Mouse (Mus musculus) limb, embryonic 14.5 days (tissue): ENCODE results near the gene Lpp. TPM values are rescaled to one million over a fixed set of nuclear protein-coding genes. Genes with fewer than 3 reads are reported as not detected.

ENCODE experiments used
- ATAC-seq: fragments of 200-750 bp; cut with Nextera tagmentation; 2 replicates; pipeline ENCODE4 v1.8.0; 2017; ENCODE audit warnings: low read depth, moderate number of reproducible peaks, moderate TSS enrichment; ENCODE audit not compliant: low FRiP score
- DNase-seq: peaks from one replicate; pipeline ENCODE4 v3.0.0-alpha.2; 2015; ENCODE audit warnings: low spot score
- H3K27ac ChIP-seq: fragments of 300-500 bp; sonication (generic); replicated peaks from 2 replicates; pipeline ENCODE4 v1.5.1; 2014; ENCODE audit warnings: low read depth, mild to moderate bottlenecking, low read length, moderate library complexity, mixed read lengths
- H3K27me3 ChIP-seq: fragments of 300-500 bp; sonication (generic); 2 replicates; pipeline ENCODE4 v1.6.1; 2014; ENCODE audit warnings: low read length, mixed read lengths; ENCODE audit not compliant: control insufficient read depth, insufficient read depth
- H3K36me3 ChIP-seq: fragments of 300-500 bp; sonication (generic); 2 replicates; pipeline ENCODE4 v1.6.1; 2014; ENCODE audit warnings: mild to moderate bottlenecking, low read length, moderate library complexity, mixed read lengths; ENCODE audit not compliant: control insufficient read depth, insufficient read depth
- H3K4me1 ChIP-seq: fragments of 300-500 bp; sonication (generic); 2 replicates; pipeline ENCODE4 v1.6.1; 2014; ENCODE audit warnings: antibody characterized with exemption, low read length, mixed read lengths; ENCODE audit not compliant: control insufficient read depth, insufficient read depth
- H3K4me2 ChIP-seq: fragments of 300-500 bp; sonication (generic); replicated peaks from 2 replicates; pipeline ENCODE4 v1.6.1; 2014; ENCODE audit warnings: low read depth, mild to moderate bottlenecking, low read length, moderate library complexity; ENCODE audit not compliant: severe bottlenecking
- H3K4me3 ChIP-seq: fragments of 300-500 bp; sonication (generic); replicated peaks from 2 replicates; pipeline ENCODE4 v1.5.1; 2014; ENCODE audit warnings: low read length
- H3K9ac ChIP-seq: fragments of 300-500 bp; sonication (generic); 2 replicates; pipeline ENCODE4 v1.6.1; 2014; ENCODE audit warnings: mild to moderate bottlenecking, low read depth, low read length, moderate library complexity; ENCODE audit not compliant: severe bottlenecking
- H3K9me3 ChIP-seq: fragments of 300-500 bp; sonication (generic); 2 replicates; pipeline ENCODE4 v1.6.1; 2016; ENCODE audit warnings: low read length; ENCODE audit not compliant: control insufficient read depth
- POLR2A ChIP-seq: fragments of 200-500 bp; IDR thresholded peaks from 2 replicates; pipeline ENCODE4 v1.8.0; 2012; ENCODE audit warnings: inconsistent platforms, mild to moderate bottlenecking, moderate library complexity, borderline replicate concordance; ENCODE audit not compliant: insufficient read depth, insufficient read length; ENCODE audit errors: extremely low read depth
- WGBS: fragments of 180-500 bp; shearing (Covaris S2); extraction: QIAGEN DNeasy Blood & Tissue Kit; methylation state at CpG from one replicate; pipeline ENCODE4 v1.1.7; 2014; 5-methylcytosine and 5-hydroxymethylcytosine counted together
- polyA plus RNA-seq, 2 experiments: library from polyadenylated mRNA; depleted of rRNA in 1 of 2; stranded (reverse) in 1 of 2; unstranded in 1 of 2; fragments of >200 nt; fragmentation: Nextera tagmentation in 1 of 2; extraction: Ambion mirVana in 1 of 2; gene quantifications; 2 replicates each; pipeline versions ENCODE4 v1.2.1 to v1.2.3; 2012 to 2014

The Lpp gene
- polyA plus RNA-seq, 2 experiments, result 15.1 to 46.7 TPM

DNA sequence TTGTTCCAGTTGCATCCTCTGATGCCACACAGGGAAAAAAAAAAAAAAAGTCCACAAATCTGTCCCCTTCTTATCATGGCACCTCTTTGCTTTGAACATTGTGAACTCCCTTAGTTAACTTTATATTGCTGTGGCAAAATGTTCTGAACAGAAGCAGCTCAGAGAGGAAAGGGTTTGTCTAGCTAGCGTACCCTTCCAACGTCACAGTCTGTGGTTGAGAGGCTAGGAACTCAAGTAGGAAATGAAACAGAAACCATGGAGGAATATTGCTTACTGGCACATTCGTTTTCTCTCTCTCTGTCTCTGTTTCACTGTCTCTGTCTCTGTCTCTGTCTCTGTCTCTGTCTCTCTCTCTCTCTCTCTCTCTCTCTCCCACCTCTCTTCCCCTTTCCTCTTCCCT is 631.3 kb downstream of the Lpp start:
- Histone ChIP-seq H3K9ac (no peak overlapping the region), H3K36me3 (no peaks in the 10 kb centered on the region), H3K4me2 (no peak overlapping the region), H3K9me3 (no peaks in the 10 kb centered on the region), H3K27me3 (no peaks in the 10 kb centered on the region), H3K4me1 (0 out of 2 replicates have a peak, but pooled peaks cover 3% of the 10 kb centered on the region), H3K27ac (no peak overlapping the region), H3K4me3 (no peak overlapping the region)
- ATAC-seq, result no peak
- 86% methylated on average over 3 of the region's 3 CpGs for WGBS
- DNase-seq, result no peak
- TF ChIP-seq POLR2A, result no peak

DNA sequence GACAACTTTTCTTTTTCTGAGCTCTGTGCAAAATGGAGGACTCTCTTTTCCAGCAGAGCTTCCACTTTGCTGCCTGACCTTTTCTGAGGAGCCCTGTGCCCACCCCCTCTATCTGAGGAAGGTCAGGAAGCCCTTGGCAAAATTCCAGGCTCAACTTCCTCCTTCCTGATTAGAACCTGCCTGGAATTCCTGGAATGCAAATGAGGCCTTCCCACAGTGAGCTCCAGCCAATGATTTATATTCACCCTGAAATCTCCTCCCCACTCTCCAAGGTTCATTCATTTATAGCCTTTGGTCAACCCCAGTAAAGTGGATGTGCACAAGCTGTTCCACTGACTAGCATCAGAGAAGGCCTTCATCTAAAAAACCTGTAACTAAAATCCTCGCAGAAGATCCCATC is 632.9 kb downstream of the Lpp start:
- Histone ChIP-seq H3K27me3 (no peaks in the 10 kb centered on the region), H3K4me3 (no peak overlapping the region), H3K27ac (no peak overlapping the region), H3K4me2 (no peak overlapping the region), H3K4me1 (0 out of 2 replicates have a peak, but pooled peaks cover 3% of the 10 kb centered on the region), H3K9ac (no peak overlapping the region), H3K36me3 (no peaks in the 10 kb centered on the region), H3K9me3 (no peaks in the 10 kb centered on the region)
- TF ChIP-seq POLR2A, result no peak
- no peak for DNase-seq
- 77% methylated on average over 1 of the region's 1 CpGs for WGBS
- ATAC-seq, result no peak

DNA sequence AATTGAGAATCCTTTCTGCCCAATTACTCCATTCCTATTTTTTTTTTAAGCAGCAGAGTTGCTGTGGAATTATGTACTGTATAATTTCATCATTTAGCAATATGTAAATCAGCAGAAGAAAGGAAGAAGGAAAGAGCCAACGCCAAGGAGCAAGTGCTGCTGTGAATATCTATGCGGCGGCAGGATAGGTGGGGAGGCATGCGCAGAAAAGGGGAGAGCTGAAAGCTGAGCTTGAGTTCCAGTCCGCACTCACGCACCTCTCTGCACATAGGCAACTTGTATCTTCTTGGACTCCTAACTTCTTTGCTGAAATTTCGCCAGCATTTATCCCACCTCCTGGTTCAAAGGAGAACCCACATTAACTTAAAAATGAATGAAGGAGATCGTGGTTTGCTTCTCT is 636.2 kb downstream of the Lpp start:
- TF ChIP-seq POLR2A, result no peak
- 0 out of 2 replicates have a peak, but pooled peaks cover 3% of the 10 kb centered on the region for H3K4me1 ChIP-seq
- no peaks in the 10 kb centered on the region for H3K36me3 ChIP-seq
- no peak overlapping the region for H3K4me2 ChIP-seq
- no peak overlapping the region for H3K9ac ChIP-seq
- H3K27me3 ChIP-seq, result no peaks in the 10 kb centered on the region
- DNase-seq (no peak), ATAC-seq (no peak)
- H3K9me3 ChIP-seq, result no peaks in the 10 kb centered on the region
- no peak overlapping the region for H3K4me3 ChIP-seq
- 87% methylated on average over 8 of the region's 8 CpGs for WGBS
- H3K27ac ChIP-seq, result no peak overlapping the region

DNA sequence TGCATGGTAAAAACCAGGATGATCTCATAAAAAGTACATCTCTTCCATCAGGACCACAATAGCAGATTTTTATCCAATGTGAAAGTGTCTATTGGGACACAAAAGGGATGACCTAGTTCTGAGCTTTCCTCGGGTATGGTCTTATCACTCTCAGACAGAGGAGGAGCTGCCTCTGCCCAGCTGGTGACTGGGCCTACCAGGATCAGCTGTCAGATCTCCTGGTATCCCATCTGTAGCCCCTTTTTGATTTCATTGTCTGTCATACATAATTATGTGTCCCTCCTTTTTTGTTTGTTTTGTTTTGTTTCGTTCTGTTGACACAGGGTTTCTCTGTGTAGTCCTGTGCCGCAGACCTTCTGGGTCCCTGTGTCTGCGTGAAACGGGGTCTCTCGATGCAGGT is 644.1 kb downstream of the Lpp start:
- WGBS, result 86% methylated on average over 6 of the region's 6 CpGs
- DNase-seq (no peak), ATAC-seq (no peak)
- H3K36me3 ChIP-seq, result no peaks in the 10 kb centered on the region
- no peak overlapping the region for H3K9ac ChIP-seq
- no peak overlapping the region for H3K27ac ChIP-seq
- no peaks in the 10 kb centered on the region for H3K9me3 ChIP-seq
- H3K4me3 ChIP-seq, result no peak overlapping the region
- H3K4me2 ChIP-seq, result no peak overlapping the region
- TF ChIP-seq POLR2A, result no peak
- H3K27me3 ChIP-seq, result no peaks in the 10 kb centered on the region
- peaks cover 17% of the 10 kb centered on the region for H3K4me1 ChIP-seq

DNA sequence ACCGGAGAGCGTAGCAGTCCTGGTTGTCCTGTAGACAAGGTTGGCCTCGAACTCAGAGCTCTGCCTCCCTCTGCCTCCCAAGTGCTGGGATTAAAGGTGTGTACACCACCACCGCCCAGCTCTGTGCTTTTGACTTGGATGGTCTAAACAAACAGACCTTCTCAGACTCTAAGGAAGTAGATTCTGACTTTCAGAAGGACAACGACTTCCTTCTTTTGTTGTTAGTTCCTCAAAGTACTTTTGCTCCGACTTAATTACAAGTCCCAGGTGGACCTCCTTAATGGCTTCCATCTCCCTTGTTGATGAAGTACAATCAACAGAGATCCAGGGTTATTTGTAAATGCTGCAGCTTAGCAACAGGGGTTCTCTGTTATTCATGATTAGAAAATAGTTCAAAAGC is 645.2 kb downstream of the Lpp start:
- DNase-seq (no peak), ATAC-seq (no peak)
- Histone ChIP-seq H3K4me1 (peaks cover 26% of the 10 kb centered on the region), H3K4me2 (no peak overlapping the region), H3K4me3 (no peak overlapping the region), H3K27me3 (no peaks in the 10 kb centered on the region), H3K9ac (no peak overlapping the region), H3K9me3 (no peaks in the 10 kb centered on the region), H3K27ac (no peak overlapping the region), H3K36me3 (no peaks in the 10 kb centered on the region)
- WGBS, result 81% methylated on average over 6 of the region's 6 CpGs
- no peak for TF ChIP-seq POLR2A

DNA sequence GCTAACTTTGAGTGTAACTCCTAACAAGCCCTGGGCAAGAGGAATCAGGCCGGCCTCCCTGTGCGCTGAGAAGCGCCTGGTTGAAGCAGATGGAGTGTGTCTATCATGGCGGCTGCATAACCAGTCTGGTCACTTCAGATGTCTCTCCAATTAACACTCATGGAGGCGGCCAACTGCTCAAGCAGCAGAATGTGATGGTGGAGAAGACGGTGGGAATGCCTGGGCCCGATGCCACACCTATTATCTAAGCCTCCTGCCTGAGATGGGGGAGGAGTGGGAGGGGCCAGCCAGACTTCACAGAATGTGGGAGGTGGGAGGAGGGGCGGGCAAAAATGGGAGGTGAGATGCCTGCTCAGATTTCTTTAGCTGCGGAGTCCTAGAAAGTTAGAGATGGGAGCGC is 646.6 kb downstream of the Lpp start:
- no peak for ATAC-seq
- DNase-seq, result no peak
- H3K9ac ChIP-seq, result no peak overlapping the region
- no peaks in the 10 kb centered on the region for H3K27me3 ChIP-seq
- no peak overlapping the region for H3K4me3 ChIP-seq
- no peak overlapping the region for H3K4me2 ChIP-seq
- no peak overlapping the region for H3K27ac ChIP-seq
- H3K9me3 ChIP-seq, result no peaks in the 10 kb centered on the region
- no peaks in the 10 kb centered on the region for H3K36me3 ChIP-seq
- TF ChIP-seq POLR2A, result no peak
- H3K4me1 ChIP-seq, result peaks cover 33% of the 10 kb centered on the region
- 41% methylated on average over 10 of the region's 10 CpGs for WGBS
